Mouse (Mus musculus): ENCODE measurements around the gene Ptpn3. TPM values are rescaled to one million over a fixed set of nuclear protein-coding genes. Genes with fewer than 3 reads are reported as not detected.

Gene Ptpn3
- total RNA-seq, 1 experiment, result 13.6 TPM

GRCm38 (mm10) chr4:57243312-57243711, 58.3 kb downstream of the Ptpn3 start:
- H3K9me3 ChIP-seq (ENCODE audit: control insufficient read depth, insufficient read depth, low read depth, low read length), result no peaks in the 10 kb centered on the region
- H3K27ac ChIP-seq (ENCODE audit: insufficient read depth, low read depth, low read length, poor library complexity, severe bottlenecking), result no peak overlapping the region
- H3K9ac ChIP-seq (ENCODE audit: insufficient read depth, low read depth, low read length, poor library complexity, severe bottlenecking), result no peak overlapping the region
- H3K36me3 ChIP-seq (ENCODE audit: control insufficient read depth, insufficient read depth, low read length, poor library complexity, severe bottlenecking), result peaks cover 17% of the 10 kb centered on the region
- in situ Hi-C loops (cut with MboI; ENCODE audit: low sequenced_read_pairs in 2 of 2, unreplicated experiment in 2 of 2), result no loop called here
- DNase-seq (ENCODE audit: low read depth, low spot score), result no peak
- H3K4me1 ChIP-seq (ENCODE audit: control insufficient read depth in 2 of 2, insufficient read depth in 2 of 2, low read length in 2 of 2, poor library complexity in 1 of 2), result no peaks in the 10 kb centered on the region
- H3K4me3 ChIP-seq (ENCODE audit: insufficient read depth in 1 of 2, low read depth in 1 of 2, low read length in 2 of 2, poor library complexity in 1 of 2, severe bottlenecking in 1 of 2), result no peak overlapping the region
- TF ChIP-seq MAFK (IDR thresholded peaks at IDR 0.05; ENCODE audit: insufficient read depth, low read depth, low read length), result no peak
- no peak for TF ChIP-seq ZNF384 (IDR thresholded peaks at IDR 0.05; ENCODE audit: low read depth, low read length)
- no peak for TF ChIP-seq HCFC1 (IDR thresholded peaks at IDR 0.05; ENCODE audit: borderline replicate concordance, insufficient read depth, low read length)
- TF ChIP-seq CHD2 (IDR thresholded peaks at IDR 0.05; ENCODE audit: low read depth, low read length), result no peak
- no peak for TF ChIP-seq ZC3H11A (IDR thresholded peaks at IDR 0.05; ENCODE audit: borderline replicate concordance, low read depth, low read length)

GRCm38 (mm10) chr4:57240934-57241333, 60.7 kb downstream of the Ptpn3 start:
- no peak overlapping the region for H3K27ac ChIP-seq (ENCODE audit: insufficient read depth, low read depth, low read length, poor library complexity, severe bottlenecking)
- no peak overlapping the region for H3K4me3 ChIP-seq (ENCODE audit: insufficient read depth in 1 of 2, low read depth in 1 of 2, low read length in 2 of 2, poor library complexity in 1 of 2, severe bottlenecking in 1 of 2)
- H3K4me1 ChIP-seq (ENCODE audit: control insufficient read depth in 2 of 2, insufficient read depth in 2 of 2, low read length in 2 of 2, poor library complexity in 1 of 2), result no peaks in the 10 kb centered on the region
- H3K36me3 ChIP-seq (ENCODE audit: control insufficient read depth, insufficient read depth, low read length, poor library complexity, severe bottlenecking), result peaks cover 16% of the 10 kb centered on the region
- DNase-seq (ENCODE audit: low read depth, low spot score), result no peak
- TF ChIP-seq HCFC1 (IDR thresholded peaks at IDR 0.05; ENCODE audit: borderline replicate concordance, insufficient read depth, low read length), result no peak
- TF ChIP-seq ZNF384 (IDR thresholded peaks at IDR 0.05; ENCODE audit: low read depth, low read length), result no peak
- no peak for TF ChIP-seq CHD2 (IDR thresholded peaks at IDR 0.05; ENCODE audit: low read depth, low read length)
- TF ChIP-seq MAFK (IDR thresholded peaks at IDR 0.05; ENCODE audit: insufficient read depth, low read depth, low read length), result no peak
- TF ChIP-seq ZC3H11A (IDR thresholded peaks at IDR 0.05; ENCODE audit: borderline replicate concordance, low read depth, low read length), result no peak
- in situ Hi-C loops (cut with MboI; ENCODE audit: low sequenced_read_pairs in 2 of 2, unreplicated experiment in 2 of 2), result no loop called here
- H3K9ac ChIP-seq (ENCODE audit: insufficient read depth, low read depth, low read length, poor library complexity, severe bottlenecking), result no peak overlapping the region
- H3K9me3 ChIP-seq (ENCODE audit: control insufficient read depth, insufficient read depth, low read depth, low read length), result no peaks in the 10 kb centered on the region

- H3K36me3 ChIP-seq (ENCODE audit: control insufficient read depth, insufficient read depth, low read length, poor library complexity, severe bottlenecking), result peaks cover 16% of the 10 kb centered on the region
- no peak for DNase-seq (ENCODE audit: low read depth, low spot score)
- H3K9ac ChIP-seq (ENCODE audit: insufficient read depth, low read depth, low read length, poor library complexity, severe bottlenecking), result no peak overlapping the region
- no peaks in the 10 kb centered on the region for H3K9me3 ChIP-seq (ENCODE audit: control insufficient read depth, insufficient read depth, low read depth, low read length)
- in situ Hi-C loops (cut with MboI; ENCODE audit: low sequenced_read_pairs in 2 of 2, unreplicated experiment in 2 of 2), result no loop called here
- no peak overlapping the region for H3K4me3 ChIP-seq (ENCODE audit: insufficient read depth in 1 of 2, low read depth in 1 of 2, low read length in 2 of 2, poor library complexity in 1 of 2, severe bottlenecking in 1 of 2)
- TF ChIP-seq CHD2 (IDR thresholded peaks at IDR 0.05; ENCODE audit: low read depth, low read length) (no peak), MAFK (IDR thresholded peaks at IDR 0.05; ENCODE audit: insufficient read depth, low read depth, low read length) (no peak)
- H3K27ac ChIP-seq (ENCODE audit: insufficient read depth, low read depth, low read length, poor library complexity, severe bottlenecking), result no peak overlapping the region
- no peaks in the 10 kb centered on the region for H3K4me1 ChIP-seq (ENCODE audit: control insufficient read depth in 2 of 2, insufficient read depth in 2 of 2, low read length in 2 of 2, poor library complexity in 1 of 2)
Measured at GRCm38 (mm10) chr4:57240100-57240499, 61.5 kb downstream of the Ptpn3 start.

- Histone ChIP-seq H3K9ac (ENCODE audit: insufficient read depth, low read depth, low read length, poor library complexity, severe bottlenecking) (no peak overlapping the region), H3K9me3 (ENCODE audit: control insufficient read depth, insufficient read depth, low read depth, low read length) (no peaks in the 10 kb centered on the region), H3K4me1 (ENCODE audit: control insufficient read depth in 2 of 2, insufficient read depth in 2 of 2, low read length in 2 of 2, poor library complexity in 1 of 2) (no peaks in the 10 kb centered on the region), H3K4me3 (ENCODE audit: insufficient read depth in 1 of 2, low read depth in 1 of 2, low read length in 2 of 2, poor library complexity in 1 of 2, severe bottlenecking in 1 of 2) (no peak overlapping the region), H3K27ac (ENCODE audit: insufficient read depth, low read depth, low read length, poor library complexity, severe bottlenecking) (no peak overlapping the region), H3K36me3 (ENCODE audit: control insufficient read depth, insufficient read depth, low read length, poor library complexity, severe bottlenecking) (peaks cover 16% of the 10 kb centered on the region)
- TF ChIP-seq MAFK (IDR thresholded peaks at IDR 0.05; ENCODE audit: insufficient read depth, low read depth, low read length), result no peak
- in situ Hi-C loops (cut with MboI; ENCODE audit: low sequenced_read_pairs in 2 of 2, unreplicated experiment in 2 of 2), result no loop called here
- DNase-seq (ENCODE audit: low read depth, low spot score), result no peak
Measured at GRCm38 (mm10) chr4:57239112-57239511, 62.5 kb downstream of the Ptpn3 start.

- in situ Hi-C loops (cut with MboI; ENCODE audit: low sequenced_read_pairs in 2 of 2, unreplicated experiment in 2 of 2), result no loop called here
- Histone ChIP-seq H3K9ac (ENCODE audit: insufficient read depth, low read depth, low read length, poor library complexity, severe bottlenecking) (no peak overlapping the region), H3K9me3 (ENCODE audit: control insufficient read depth, insufficient read depth, low read depth, low read length) (no peaks in the 10 kb centered on the region), H3K27ac (ENCODE audit: insufficient read depth, low read depth, low read length, poor library complexity, severe bottlenecking) (no peak overlapping the region), H3K36me3 (ENCODE audit: control insufficient read depth, insufficient read depth, low read length, poor library complexity, severe bottlenecking) (peaks cover 14% of the 10 kb centered on the region), H3K4me3 (ENCODE audit: insufficient read depth in 1 of 2, low read depth in 1 of 2, low read length in 2 of 2, poor library complexity in 1 of 2, severe bottlenecking in 1 of 2) (no peak overlapping the region), H3K4me1 (ENCODE audit: control insufficient read depth in 2 of 2, insufficient read depth in 2 of 2, low read length in 2 of 2, poor library complexity in 1 of 2) (no peaks in the 10 kb centered on the region)
- no peak for DNase-seq (ENCODE audit: low read depth, low spot score)
- TF ChIP-seq MAFK (IDR thresholded peaks at IDR 0.05; ENCODE audit: insufficient read depth, low read depth, low read length), result no peak
- TF ChIP-seq CHD2 (IDR thresholded peaks at IDR 0.05; ENCODE audit: low read depth, low read length), result no peak
- TF ChIP-seq HCFC1 (IDR thresholded peaks at IDR 0.05; ENCODE audit: borderline replicate concordance, insufficient read depth, low read length), result no peak
- TF ChIP-seq ZNF384 (IDR thresholded peaks at IDR 0.05; ENCODE audit: low read depth, low read length), result no peak
- TF ChIP-seq ZC3H11A (IDR thresholded peaks at IDR 0.05; ENCODE audit: borderline replicate concordance, low read depth, low read length), result no peak
Measured at GRCm38 (mm10) chr4:57238118-57238517, 63.5 kb downstream of the Ptpn3 start.
